Mouse (Mus musculus): Measurements from ENCODE around the gene Rpl29. TPM values are rescaled to one million over a fixed set of nuclear protein-coding genes. Genes with fewer than 3 reads are reported as not detected.

Gene Rpl29
- polyA plus RNA-seq, 1 experiment from 2014 or later: 723 TPM

DNA sequence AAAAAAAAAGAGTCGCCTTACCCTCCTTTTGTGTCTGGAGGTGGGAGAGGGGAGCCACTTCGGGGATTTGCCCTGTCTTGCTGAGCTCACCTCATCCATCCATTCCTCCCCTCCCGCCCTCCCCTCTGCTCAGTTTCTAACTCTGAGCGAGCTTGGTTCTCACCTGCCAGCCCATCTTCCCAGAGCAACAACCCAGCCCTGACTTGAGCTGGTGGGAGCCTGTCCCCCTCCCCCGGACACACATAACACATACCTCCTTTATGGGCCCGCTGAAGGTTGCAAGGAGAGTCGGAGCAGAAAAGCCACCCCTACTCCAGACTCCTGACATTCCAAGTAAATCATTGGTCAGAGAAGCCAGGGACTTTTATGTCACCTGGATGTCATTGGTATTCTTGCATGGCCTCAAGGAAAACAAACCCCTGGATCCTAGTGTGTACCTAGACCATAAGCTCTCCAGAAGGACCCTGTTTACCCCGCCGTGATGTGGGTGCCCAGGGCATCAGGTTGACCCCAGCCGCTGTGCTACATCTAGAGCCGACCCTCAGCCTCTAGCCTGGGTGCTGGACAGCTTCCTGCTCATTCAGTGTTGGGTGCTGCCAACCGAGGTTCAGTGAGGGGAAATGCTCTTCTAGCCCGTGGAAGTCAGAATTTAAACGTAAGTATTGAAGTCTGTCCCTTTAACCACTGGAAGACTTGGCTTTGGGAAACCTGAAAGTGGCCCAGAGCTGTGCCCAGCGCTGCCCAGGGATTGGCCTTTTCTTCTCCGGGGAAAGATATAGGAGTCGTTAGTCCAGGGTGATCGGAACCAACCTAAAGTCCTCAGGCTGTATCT lies 8.0 kb upstream of the Rpl29 start:
- Histone ChIP-seq H3K27me3 (peaks cover 5% of the 10 kb centered on the region; the same call in 1 of the 2 replicates), H3K36me3 (no peaks in the 10 kb centered on the region), H3K4me2 (replicated peaks) (peak overlapping the region; percentile 38), H3K9ac (peak overlapping the region; percentile 33; the same call in 1 of the 2 replicates), H3K27ac (peak overlapping the region; percentile 55), H3K9me3 (replicated peaks) (no peaks in the 10 kb centered on the region), H3K4me1 (peaks cover 34% of the 10 kb centered on the region), H3K4me3 (0 out of 2 replicates have a peak overlapping the region, but pooled peaks have one; percentile 6)
- 4% methylated on average over 18 of the region's 18 CpGs for WGBS
- peak; percentile 41 for ATAC-seq (ENCODE audit: low FRiP score)

DNA sequence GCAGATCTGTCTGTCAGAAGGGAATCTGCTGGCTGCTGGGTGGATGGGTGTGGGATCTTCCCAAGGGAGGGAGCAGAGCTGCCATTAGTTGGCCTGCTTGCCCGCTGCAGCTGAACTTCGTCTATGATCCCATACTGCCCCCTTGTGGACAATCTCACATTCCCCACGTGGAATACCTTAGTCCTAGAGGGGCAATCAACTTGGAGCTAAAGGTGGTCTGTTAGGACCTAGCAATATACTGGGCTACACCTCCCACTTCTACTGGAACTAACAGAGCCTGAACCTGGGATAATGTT lies 7.4 kb upstream of the Rpl29 start:
- no peaks in the 10 kb centered on the region for H3K9me3 ChIP-seq (replicated peaks)
- no peak overlapping the region for H3K9ac ChIP-seq
- H3K4me3 ChIP-seq: 0 out of 2 replicates have a peak overlapping the region, but pooled peaks have one; percentile 6
- ATAC-seq (ENCODE audit: low FRiP score): peak; percentile 71
- H3K4me1 ChIP-seq: peaks cover 34% of the 10 kb centered on the region
- no peak overlapping the region for H3K27ac ChIP-seq
- peaks cover 5% of the 10 kb centered on the region; the same call in 1 of the 2 replicates for H3K27me3 ChIP-seq
- no peaks in the 10 kb centered on the region for H3K36me3 ChIP-seq
- WGBS: 0% methylated on average over 3 of the region's 3 CpGs
- H3K4me2 ChIP-seq (replicated peaks): peak overlapping the region; percentile 38

DNA sequence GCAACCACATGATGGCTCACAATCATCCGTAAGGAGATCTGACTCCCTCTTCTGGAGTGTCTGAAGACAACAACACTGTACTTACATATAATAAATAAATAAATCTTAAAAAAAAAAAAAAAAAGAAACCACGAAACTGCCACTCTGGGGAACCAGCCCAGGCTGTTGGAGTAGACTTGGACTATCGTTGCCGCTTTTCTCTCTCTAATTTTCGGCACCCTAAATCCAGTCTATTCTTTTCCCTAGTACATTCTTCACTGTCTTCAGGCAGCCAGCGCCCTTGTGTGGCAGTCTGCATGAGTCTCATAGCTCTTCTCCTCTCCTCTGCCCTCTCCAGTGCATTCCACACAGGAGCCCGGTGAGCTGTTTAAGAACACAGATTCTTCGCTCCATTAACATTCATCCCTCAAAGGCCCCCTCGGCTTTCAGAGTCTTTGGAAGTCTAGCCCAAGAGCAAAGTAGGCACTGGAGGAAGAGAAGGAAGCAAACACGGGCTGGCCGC lies 484 bp upstream of the Rpl29 start:
- WGBS: 17% methylated on average over 11 of the region's 11 CpGs
- Histone ChIP-seq H3K4me1 (peaks cover 7% of the 10 kb centered on the region), H3K9me3 (replicated peaks) (no peaks in the 10 kb centered on the region), H3K4me2 (replicated peaks) (peak overlapping the region; percentile 69), H3K36me3 (peaks cover 31% of the 10 kb centered on the region), H3K9ac (peak overlapping the region; percentile 61), H3K4me3 (peak overlapping the region; percentile 86), H3K27ac (peak overlapping the region; percentile 97), H3K27me3 (no peaks in the 10 kb centered on the region)
- ATAC-seq (ENCODE audit: low FRiP score): peak; percentile 69

DNA sequence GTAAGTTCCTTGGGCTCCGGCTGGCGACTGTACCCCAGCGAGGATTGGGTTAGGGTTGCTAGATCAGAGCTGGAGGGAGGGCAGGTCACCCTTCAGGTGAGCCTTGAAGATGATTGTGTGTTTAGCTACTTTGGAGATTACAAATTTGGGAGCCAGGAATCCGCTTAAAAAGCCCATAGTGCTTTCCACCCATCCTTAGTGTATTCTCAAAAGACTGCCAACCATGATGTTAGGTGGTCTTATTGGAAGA lies 686 bp downstream of the Rpl29 start:
- H3K4me1 ChIP-seq: peaks cover 7% of the 10 kb centered on the region
- no peaks in the 10 kb centered on the region for H3K9me3 ChIP-seq (replicated peaks)
- peak overlapping the region; percentile 97 for H3K27ac ChIP-seq
- peak overlapping the region; percentile 86 for H3K4me3 ChIP-seq
- H3K36me3 ChIP-seq: peaks cover 42% of the 10 kb centered on the region
- H3K4me2 ChIP-seq (replicated peaks): peak overlapping the region; percentile 84
- WGBS: 3% methylated on average over 4 of the region's 4 CpGs
- H3K27me3 ChIP-seq: no peaks in the 10 kb centered on the region
- no peak for ATAC-seq (ENCODE audit: low FRiP score)
- peak overlapping the region; percentile 99 for H3K9ac ChIP-seq

DNA sequence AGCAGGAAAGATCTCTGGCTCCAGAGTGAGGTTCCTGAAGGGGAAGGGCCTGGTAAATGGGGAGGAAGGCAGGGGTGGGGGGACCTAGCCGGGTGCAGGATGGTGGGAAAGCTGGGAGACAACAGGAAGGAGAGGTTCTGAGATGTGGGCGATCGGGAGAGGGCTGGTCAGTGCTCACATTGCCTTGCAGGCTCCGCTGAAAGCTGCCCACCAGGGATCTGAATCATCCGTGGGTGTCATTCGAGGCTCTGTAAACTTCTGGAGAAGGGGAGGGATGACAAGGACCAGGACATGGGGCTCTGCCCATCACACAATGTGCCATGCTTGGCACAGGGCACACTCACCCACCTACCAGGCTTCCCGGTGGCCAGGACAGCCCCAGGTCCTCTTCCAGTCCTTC lies 4.1 kb downstream of the Rpl29 start:
- H3K4me1 ChIP-seq: peaks cover 17% of the 10 kb centered on the region
- no peaks in the 10 kb centered on the region for H3K27me3 ChIP-seq
- WGBS: 80% methylated on average over 7 of the region's 7 CpGs
- no peak overlapping the region for H3K27ac ChIP-seq
- H3K4me2 ChIP-seq (replicated peaks): no peak overlapping the region
- H3K9me3 ChIP-seq (replicated peaks): no peaks in the 10 kb centered on the region
- ATAC-seq (ENCODE audit: low FRiP score): no peak
- H3K9ac ChIP-seq: no peak overlapping the region
- no peak overlapping the region for H3K4me3 ChIP-seq
- peaks cover 46% of the 10 kb centered on the region for H3K36me3 ChIP-seq

DNA sequence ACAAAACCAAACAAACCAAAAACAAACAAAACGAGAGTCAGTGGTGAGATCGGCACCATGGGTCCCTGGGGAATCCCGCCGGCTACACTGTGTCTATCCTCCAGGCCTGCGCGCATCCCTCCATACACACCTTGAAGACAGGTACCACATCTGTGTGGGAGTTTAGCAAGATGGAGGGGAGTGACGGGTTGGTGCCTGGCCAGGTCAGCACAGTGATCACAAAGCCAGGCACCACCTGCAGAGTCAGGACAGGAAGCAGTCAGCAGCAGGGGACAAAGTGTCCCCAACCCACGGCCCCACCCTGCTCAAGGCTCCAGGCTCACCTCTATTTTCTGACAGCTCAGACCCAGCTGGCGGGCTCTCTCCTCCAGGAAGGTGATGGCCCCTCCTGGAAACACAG lies 7.3 kb downstream of the Rpl29 start:
- Histone ChIP-seq H3K4me1 (peaks cover 16% of the 10 kb centered on the region), H3K27ac (no peak overlapping the region), H3K9ac (no peak overlapping the region), H3K36me3 (peaks cover 37% of the 10 kb centered on the region), H3K4me3 (no peak overlapping the region), H3K4me2 (replicated peaks) (no peak overlapping the region; the same call in 1 of the 2 replicates), H3K27me3 (no peaks in the 10 kb centered on the region), H3K9me3 (replicated peaks) (no peaks in the 10 kb centered on the region)
- ATAC-seq (ENCODE audit: low FRiP score): no peak
- WGBS: 77% methylated on average over 9 of the region's 9 CpGs

DNA sequence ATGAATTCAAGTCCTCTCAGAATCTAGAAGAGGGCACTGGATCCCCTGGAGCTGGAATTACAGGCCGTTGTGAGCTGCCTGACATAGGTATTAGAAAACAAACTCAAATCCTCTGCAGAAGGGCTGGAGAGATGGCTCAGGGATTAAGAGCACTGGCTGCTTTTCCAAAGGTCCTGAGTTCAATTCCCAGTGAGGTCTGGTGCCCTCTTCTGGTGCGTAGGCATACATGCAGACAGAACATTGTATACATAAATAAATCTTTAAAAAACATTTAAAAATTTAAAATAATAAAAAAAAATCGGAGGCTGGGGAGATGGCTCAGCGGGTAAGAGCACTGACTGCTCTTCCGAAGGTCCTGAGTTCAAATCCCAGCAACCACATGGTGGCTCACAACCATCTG lies 13.4 kb downstream of the Rpl29 start:
- no peak overlapping the region for H3K4me2 ChIP-seq (replicated peaks)
- 73% methylated on average over 5 of the region's 5 CpGs for WGBS
- H3K36me3 ChIP-seq: no peaks in the 10 kb centered on the region
- H3K27me3 ChIP-seq: no peaks in the 10 kb centered on the region
- H3K9me3 ChIP-seq (replicated peaks): no peaks in the 10 kb centered on the region
- no peak overlapping the region for H3K9ac ChIP-seq
- peaks cover 24% of the 10 kb centered on the region for H3K4me1 ChIP-seq
- H3K4me3 ChIP-seq: no peak overlapping the region
- H3K27ac ChIP-seq: no peak overlapping the region
- no peak for ATAC-seq (ENCODE audit: low FRiP score)

DNA sequence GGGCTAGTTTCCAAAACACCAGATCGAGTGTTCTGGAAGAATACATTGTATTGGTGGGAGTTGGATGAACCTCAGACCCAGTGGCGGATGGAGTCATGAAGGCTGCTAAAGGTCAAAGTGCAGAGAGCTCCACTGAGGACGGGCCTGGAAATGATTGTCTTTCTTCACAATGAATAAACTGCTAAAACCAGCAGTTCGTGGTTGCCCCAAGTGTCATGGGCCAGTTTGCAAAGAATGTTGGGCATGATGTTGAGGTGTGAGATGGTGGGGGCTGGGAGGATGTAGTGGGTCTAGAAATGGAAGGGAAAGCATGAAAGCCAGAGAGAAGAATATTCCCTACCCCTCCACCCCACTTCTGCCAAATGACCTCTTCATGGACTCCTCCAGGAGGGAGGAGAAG lies 15.6 kb downstream of the Rpl29 start:
- no peak overlapping the region for H3K9ac ChIP-seq
- H3K4me3 ChIP-seq: no peak overlapping the region
- peaks cover 30% of the 10 kb centered on the region for H3K4me1 ChIP-seq
- H3K27ac ChIP-seq: no peak overlapping the region
- 65% methylated on average over 4 of the region's 4 CpGs for WGBS
- H3K9me3 ChIP-seq (replicated peaks): no peaks in the 10 kb centered on the region
- no peak overlapping the region for H3K4me2 ChIP-seq (replicated peaks)
- H3K27me3 ChIP-seq: no peaks in the 10 kb centered on the region
- ATAC-seq (ENCODE audit: low FRiP score): no peak
- H3K36me3 ChIP-seq: no peaks in the 10 kb centered on the region

DNA sequence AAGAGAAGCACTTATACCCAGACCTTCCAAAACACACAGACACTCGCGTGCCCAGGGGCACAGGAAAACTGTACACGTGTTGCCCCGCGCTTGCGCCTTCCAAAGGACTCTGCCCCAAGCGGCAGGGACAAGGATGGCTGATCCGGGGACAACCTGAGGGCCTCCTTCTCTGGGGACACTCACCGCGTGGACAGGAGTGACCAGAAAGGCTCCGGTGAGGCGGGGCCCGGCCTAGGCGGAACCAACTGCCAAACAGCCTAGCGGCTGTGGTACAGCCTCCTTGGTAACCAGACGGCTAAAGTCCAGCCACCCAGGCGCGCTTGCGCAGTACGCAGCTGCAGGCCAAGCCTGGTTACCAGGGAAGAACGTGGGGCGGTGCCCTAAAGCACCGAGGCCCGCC lies 18.1 kb downstream of the Rpl29 start, which contains the start of the genes Abhd14b and Abhd14a:
Gene Abhd14b (plus strand): TSS at position 112 of the 400 bp plus-strand sequence.
Gene Abhd14a (minus strand): TSS at position 331 of the 400 bp plus-strand sequence.
- Histone ChIP-seq H3K9me3 (replicated peaks) (no peaks in the 10 kb centered on the region), H3K4me3 (peak within 1 kb of the TSS; percentile 48), H3K4me2 (replicated peaks) (peak within 1 kb of the TSS; percentile 74), H3K27ac (peak within 1 kb of the TSS; percentile 72), H3K36me3 (no peaks in the 10 kb centered on the region), H3K4me1 (peaks cover 50% of the 10 kb centered on the region), H3K27me3 (no peaks in the 10 kb centered on the region), H3K9ac (peak within 1 kb of the TSS; percentile 65)
- ATAC-seq (ENCODE audit: low FRiP score): peak; percentile 82
- WGBS: under 1% methylated on average over 24 of the region's 24 CpGs

DNA sequence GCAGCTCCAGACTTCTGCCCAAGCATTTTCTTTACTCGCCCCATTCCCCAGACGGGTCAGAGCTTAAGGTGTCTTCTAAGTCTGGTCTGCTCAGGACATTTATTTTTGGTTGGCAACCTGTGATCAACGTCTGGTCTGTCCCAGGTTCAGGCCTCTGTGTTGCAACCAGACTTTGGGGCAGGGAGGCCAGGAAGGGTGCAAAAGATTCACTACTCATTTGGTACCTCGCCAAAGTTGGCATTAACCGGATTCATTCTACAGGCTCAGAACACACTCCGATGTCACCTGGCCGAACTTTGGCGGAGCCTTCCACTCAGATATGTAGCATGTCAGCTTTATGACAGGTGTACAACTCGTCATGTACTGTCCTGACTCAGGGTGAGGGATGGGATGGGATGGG lies 18.7 kb downstream of the Rpl29 start:
- H3K4me2 ChIP-seq (replicated peaks): peak overlapping the region; percentile 74
- H3K36me3 ChIP-seq: no peaks in the 10 kb centered on the region
- H3K9me3 ChIP-seq (replicated peaks): no peaks in the 10 kb centered on the region
- WGBS: 37% methylated on average over 9 of the region's 9 CpGs
- peak overlapping the region; percentile 48; the same call in 1 of the 2 replicates for H3K4me3 ChIP-seq
- no peaks in the 10 kb centered on the region for H3K27me3 ChIP-seq
- peak overlapping the region; percentile 72 for H3K27ac ChIP-seq
- H3K4me1 ChIP-seq: peaks cover 56% of the 10 kb centered on the region
- no peak for ATAC-seq (ENCODE audit: low FRiP score)
- H3K9ac ChIP-seq: no peak overlapping the region

DNA sequence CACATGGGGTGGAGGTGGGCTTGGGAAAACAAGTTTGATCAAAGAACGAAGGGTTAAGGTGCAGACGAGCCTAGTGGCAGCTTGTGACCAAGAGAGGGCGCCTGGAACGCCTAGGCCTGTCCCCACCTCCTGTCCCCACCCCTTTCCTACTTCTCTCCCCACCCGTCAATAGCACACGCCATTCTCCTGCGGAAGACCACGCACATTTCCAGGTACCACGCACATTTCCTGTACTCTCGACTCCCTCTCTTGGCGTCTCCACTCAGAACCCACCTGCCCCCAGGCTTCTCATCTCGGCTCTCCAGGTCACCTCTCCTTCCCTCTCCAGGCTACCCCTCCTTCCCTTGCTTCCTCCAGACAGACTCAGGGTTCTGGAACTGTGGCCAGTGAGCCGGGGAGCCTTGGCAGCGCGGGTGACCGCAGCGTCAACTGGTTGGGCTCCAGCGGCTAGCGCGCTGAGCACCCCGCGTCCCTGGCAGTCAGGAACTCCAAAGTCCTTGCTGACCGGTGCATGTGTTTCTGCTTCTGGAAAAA lies 19.3 kb downstream of the Rpl29 start:
- under 1% methylated on average over 23 of the region's 23 CpGs for WGBS
- peak overlapping the region; percentile 39 for H3K4me3 ChIP-seq
- peak overlapping the region; percentile 72 for H3K27ac ChIP-seq
- ATAC-seq (ENCODE audit: low FRiP score): no peak
- peak overlapping the region; percentile 74 for H3K4me2 ChIP-seq (replicated peaks)
- H3K9me3 ChIP-seq (replicated peaks): no peaks in the 10 kb centered on the region
- H3K27me3 ChIP-seq: no peaks in the 10 kb centered on the region
- H3K36me3 ChIP-seq: no peaks in the 10 kb centered on the region
- peak overlapping the region; percentile 62 for H3K9ac ChIP-seq
- H3K4me1 ChIP-seq: peaks cover 58% of the 10 kb centered on the region

DNA sequence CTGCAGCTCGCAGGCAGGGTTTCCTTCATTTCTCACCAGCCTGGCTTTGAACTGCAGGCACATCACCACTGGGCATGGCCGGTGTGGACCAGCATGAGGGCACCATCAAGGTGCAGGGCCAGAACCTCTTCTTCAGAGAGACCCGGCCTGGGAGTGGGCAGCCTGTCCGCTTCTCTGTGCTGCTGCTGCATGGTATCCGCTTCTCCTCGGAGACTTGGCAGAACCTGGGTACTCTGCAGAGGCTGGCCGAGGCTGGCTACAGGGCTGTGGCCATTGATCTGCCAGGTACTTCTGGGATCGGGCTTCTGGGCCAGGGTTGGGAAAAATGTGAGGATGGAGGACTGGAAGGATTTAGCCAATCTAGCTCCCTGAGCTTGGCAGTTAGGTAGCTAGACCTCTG lies 20.7 kb downstream of the Rpl29 start:
- peaks cover 61% of the 10 kb centered on the region for H3K4me1 ChIP-seq

More for the DNA sequence above, 20.7 kb downstream of the Rpl29 start:
- H3K9me3 ChIP-seq (replicated peaks): no peaks in the 10 kb centered on the region
- H3K4me3 ChIP-seq: no peak overlapping the region
- no peaks in the 10 kb centered on the region for H3K36me3 ChIP-seq
- H3K27me3 ChIP-seq: no peaks in the 10 kb centered on the region
- H3K4me2 ChIP-seq (replicated peaks): no peak overlapping the region
- no peak for ATAC-seq (ENCODE audit: low FRiP score)
- WGBS: 94% methylated on average over 8 of the region's 8 CpGs
- H3K9ac ChIP-seq: no peak overlapping the region
- H3K27ac ChIP-seq: 0 out of 2 replicates have a peak overlapping the region, but pooled peaks have one; percentile 25
